Mouse (Mus musculus): Measurements from ENCODE around the gene Zp2. TPM values are rescaled to one million over a fixed set of nuclear protein-coding genes. Genes with fewer than 3 reads are reported as not detected.

Gene Zp2
- polyA plus RNA-seq, 1 experiment: 0.04 TPM

GRCm38 (mm10) chr7:120150898-120151297 lies 5.8 kb upstream of the Zp2 start:
- WGBS: 81% methylated on average over 2 of the region's 2 CpGs
- no peak for DNase-seq (ENCODE audit: low read depth, low spot score)

GRCm38 (mm10) chr7:120150257-120150656 lies 5.2 kb upstream of the Zp2 start:
- 24% methylated on average over 3 of the region's 3 CpGs for WGBS
- DNase-seq (ENCODE audit: low read depth, low spot score): no peak

GRCm38 (mm10) chr7:120142743-120143142 lies 2.3 kb downstream of the Zp2 start:
- WGBS: 37% methylated on average over 1 of the region's 1 CpGs
- no peak for DNase-seq (ENCODE audit: low read depth, low spot score)

- 72% methylated on average over 4 of the region's 4 CpGs for WGBS
- DNase-seq (ENCODE audit: low read depth, low spot score): no peak
Observed at GRCm38 (mm10) chr7:120128951-120129350, 16.1 kb downstream of the Zp2 start.

GRCm38 (mm10) chr7:120127686-120128059 lies 17.4 kb downstream of the Zp2 start:
- 88% methylated on average over 4 of the region's 4 CpGs for whole genome bisulfite sequencing
- DNase-seq (ENCODE audit: low read depth, low spot score): no peak

- WGBS: 62% methylated on average over 5 of the region's 5 CpGs
- no peak for DNase-seq (ENCODE audit: low read depth, low spot score)
Observed at GRCm38 (mm10) chr7:120126976-120127685, 18.0 kb downstream of the Zp2 start.

GRCm38 (mm10) chr7:120124844-120125243 lies 20.2 kb downstream of the Zp2 start:
- DNase-seq (ENCODE audit: low read depth, low spot score): no peak
- 0% methylated on average over 3 of the region's 3 CpGs for WGBS

GRCm38 (mm10) chr7:120123776-120124175 lies 21.3 kb downstream of the Zp2 start:
- 79% methylated on average over 4 of the region's 4 CpGs for WGBS
- no peak for DNase-seq (ENCODE audit: low read depth, low spot score)

- 49% methylated on average over 6 of the region's 6 CpGs for WGBS
- DNase-seq (ENCODE audit: low read depth, low spot score): no peak
Observed at GRCm38 (mm10) chr7:120117529-120117928, 27.6 kb downstream of the Zp2 start.

GRCm38 (mm10) chr7:120116976-120117375 lies 28.1 kb downstream of the Zp2 start:
- 95% methylated on average over 5 of the region's 5 CpGs for WGBS
- no peak for DNase-seq (ENCODE audit: low read depth, low spot score)

GRCm38 (mm10) chr7:120109676-120110075 lies 35.4 kb downstream of the Zp2 start:
- DNase-seq (ENCODE audit: low read depth, low spot score): no peak
- WGBS: 87% methylated on average over 5 of the region's 5 CpGs

- 33% methylated on average over 2 of the region's 2 CpGs for WGBS
- no peak for DNase-seq (ENCODE audit: low read depth, low spot score)
Observed at GRCm38 (mm10) chr7:120106356-120106755, 38.7 kb downstream of the Zp2 start.

- DNase-seq (ENCODE audit: low read depth, low spot score): no peak
- WGBS: 85% methylated on average over 3 of the region's 3 CpGs
Observed at GRCm38 (mm10) chr7:120104975-120105374, 40.1 kb downstream of the Zp2 start.

- no peak for DNase-seq (ENCODE audit: low read depth, low spot score)
- WGBS: 4% methylated on average over 25 of the region's 25 CpGs
Observed at GRCm38 (mm10) chr7:120103019-120103567, 42.0 kb downstream of the Zp2 start.

GRCm38 (mm10) chr7:120102164-120102972 lies 42.7 kb downstream of the Zp2 start, which contains the start of gene Tmem159:
TSS of gene Tmem159 (plus strand) at chr7:120102353.
- WGBS: under 1% methylated on average over 42 of the region's 42 CpGs

GRCm38 (mm10) chr7:120098403-120098802 lies 46.7 kb downstream of the Zp2 start:
- DNase-seq (ENCODE audit: low read depth, low spot score): peak; percentile 75
- WGBS: 19% methylated on average over 9 of the region's 9 CpGs

More at GRCm38 (mm10) chr7:120102164-120102972, 42.7 kb downstream of the Zp2 start, which contains the start of gene Tmem159:
- peak; percentile 89 for DNase-seq (ENCODE audit: low read depth, low spot score)

- WGBS: 5% methylated on average over 7 of the region's 7 CpGs
- peak; percentile 57 for DNase-seq (ENCODE audit: low read depth, low spot score)
Observed at GRCm38 (mm10) chr7:120097845-120098244, 47.2 kb downstream of the Zp2 start.

GRCm38 (mm10) chr7:120095180-120095579 lies 49.9 kb downstream of the Zp2 start, which contains the start of gene Dnah3:
TSS of gene Dnah3 (minus strand) at chr7:120095280.
- no peak for DNase-seq (ENCODE audit: low read depth, low spot score)
- WGBS: 80% methylated on average over 6 of the region's 6 CpGs

- WGBS: 65% methylated on average over 3 of the region's 3 CpGs
- DNase-seq (ENCODE audit: low read depth, low spot score): no peak
Observed at GRCm38 (mm10) chr7:120094216-120094615, 50.9 kb downstream of the Zp2 start.

- DNase-seq (ENCODE audit: low read depth, low spot score): no peak
- 58% methylated on average over 5 of the region's 5 CpGs for WGBS
Observed at GRCm38 (mm10) chr7:120093033-120093432, 52.1 kb downstream of the Zp2 start.

Data from large intestine, adult 2 months (tissue).